10 mouse cellular contexts compared by ENCODE assay signal in genomic region chr2:136958697-136959096, GRCm38 (mm10).
"Had no signal": no experiment of that assay in that cellular context is flagged by ENCODE, and none has a peak within 500 bp of the region (broad histone marks: within the 10 kb centered on the region; RNA-seq: fewer than 3 reads in every experiment).

No protein-coding gene starts in this region.

- DNase-seq: kidney, adult 2 months; left cerebral cortex, postnatal 4 days; lung, adult 18-20 months; thymus, adult 2 months; thymus, postnatal 25 days had no signal

- H3K4me2 ChIP-seq: limb, embryonic 15.5 days; liver, embryonic 12.5 days; neural tube, embryonic 12.5 days had no signal

- H3K27ac ChIP-seq: limb, embryonic 15.5 days; liver, embryonic 12.5 days; neural tube, embryonic 12.5 days had no signal

- H3K4me1 ChIP-seq: neural tube, embryonic 12.5 days had no signal

- H3K27me3 ChIP-seq: liver, embryonic 12.5 days; neural tube, embryonic 12.5 days had no signal

- H3K9me3 ChIP-seq: limb, embryonic 15.5 days; liver, embryonic 12.5 days; neural tube, embryonic 12.5 days had no signal

- H3K9ac ChIP-seq: limb, embryonic 15.5 days; liver, embryonic 12.5 days; neural tube, embryonic 12.5 days had no signal

- H3K4me3 ChIP-seq: limb, embryonic 15.5 days; liver, embryonic 12.5 days; myocyte; neural tube, embryonic 12.5 days had no signal

- ATAC-seq: intestine, embryonic 16.5 days; liver, embryonic 12.5 days had no signal

- H3K36me3 ChIP-seq: limb, embryonic 15.5 days; liver, embryonic 12.5 days; neural tube, embryonic 12.5 days had no signal
